Mouse (Mus musculus) fat pad, adult 2 months (tissue): ENCODE data around the gene Ccnd3.
A peak's percentile ranks its signal among the peaks of the same experiment; 100 is the strongest.

Experiments used
- DNase-seq: peaks from one replicate; pipeline ENCODE4 v3.0.0-alpha.2; 2011; ENCODE audit warnings: low read depth, low spot score; ENCODE audit errors: extremely low read depth

Gene Ccnd3

DNA sequence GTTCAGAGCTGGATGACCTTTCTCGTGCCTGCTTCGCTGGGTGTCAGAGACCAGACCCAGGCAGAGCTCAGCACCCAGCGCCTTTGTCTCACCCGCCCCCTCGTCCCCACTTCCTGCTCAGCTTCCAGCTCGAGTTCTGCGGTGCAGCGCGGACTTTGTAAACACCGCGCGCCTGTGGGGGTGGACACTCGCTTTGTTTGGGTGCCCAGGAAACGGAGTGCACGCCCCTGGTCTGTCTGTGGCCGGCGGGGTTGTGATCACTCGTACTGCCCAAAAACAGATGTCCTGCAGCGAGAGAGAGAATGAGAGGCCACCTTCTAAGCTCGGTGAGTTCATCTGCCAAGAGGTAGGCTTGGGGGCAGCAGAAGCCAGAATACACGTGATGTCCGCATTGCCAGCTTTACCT lies at the start of gene Ccnd3:
Gene Ccnd3, plus strand, starts transcription at position 111 of the 406 bp plus-strand sequence.
- DNase-seq, result no peak

GRCm38 (mm10) chr17:47458310-47458709 lies 46.5 kb upstream of the Ccnd3 start:
- no peak for DNase-seq

GRCm38 (mm10) chr17:47458936-47459335 lies 45.9 kb upstream of the Ccnd3 start:
- DNase-seq, result no peak

DNA sequence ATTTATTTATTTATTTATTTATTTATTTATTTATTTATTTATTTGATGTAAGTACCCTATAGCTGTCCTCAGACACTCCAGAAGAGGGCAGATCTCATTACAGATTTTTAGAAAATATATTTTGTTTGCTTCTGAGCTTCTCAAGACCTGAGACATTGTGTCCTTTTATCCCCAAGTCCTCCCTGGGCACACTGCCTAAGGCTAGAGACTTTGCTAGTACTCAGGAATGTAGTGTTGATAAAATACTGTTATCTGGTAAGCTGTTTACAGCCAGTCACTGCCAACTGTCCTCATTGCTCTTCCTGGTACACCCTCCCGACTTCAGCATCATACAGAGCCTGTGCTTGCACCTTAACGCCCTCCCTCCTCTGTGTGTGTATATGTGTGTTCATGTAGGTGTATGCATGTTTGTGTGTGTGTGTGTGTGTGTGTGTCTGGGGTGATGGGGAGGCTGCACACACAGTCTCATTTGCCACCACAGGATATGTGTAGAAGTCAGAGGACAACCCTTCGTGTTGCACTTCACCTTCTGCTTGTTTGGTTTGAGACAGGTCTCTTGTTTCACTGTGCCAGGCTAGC lies 45.4 kb upstream of the Ccnd3 start:
- no peak for DNase-seq

GRCm38 (mm10) chr17:47461688-47462087 lies 43.2 kb upstream of the Ccnd3 start:
- no peak for DNase-seq

DNA sequence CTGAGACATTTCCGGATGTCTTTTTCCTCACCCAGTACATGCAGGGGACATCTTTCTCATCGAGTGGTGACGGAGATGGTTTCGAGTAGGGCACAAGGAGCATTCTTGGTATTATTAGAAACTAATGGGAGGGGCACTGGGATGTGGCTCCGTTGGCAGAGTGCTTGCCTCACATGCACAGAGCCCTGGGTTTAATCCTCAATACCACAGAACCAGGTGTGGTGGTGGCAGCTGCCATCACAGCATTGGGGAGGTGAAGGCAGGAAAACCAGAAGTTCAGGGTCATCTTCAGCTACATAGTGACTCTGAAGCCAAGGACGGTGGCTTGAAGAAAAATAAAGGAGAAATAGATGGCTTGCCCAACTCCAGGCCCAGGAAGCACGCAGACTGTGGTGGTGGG lies 42.6 kb upstream of the Ccnd3 start:
- DNase-seq, result no peak

GRCm38 (mm10) chr17:47462728-47463388 lies 42.0 kb upstream of the Ccnd3 start:
- DNase-seq, result no peak

- DNase-seq, result no peak
Measured at GRCm38 (mm10) chr17:47464248-47464965, 40.4 kb upstream of the Ccnd3 start.

DNA sequence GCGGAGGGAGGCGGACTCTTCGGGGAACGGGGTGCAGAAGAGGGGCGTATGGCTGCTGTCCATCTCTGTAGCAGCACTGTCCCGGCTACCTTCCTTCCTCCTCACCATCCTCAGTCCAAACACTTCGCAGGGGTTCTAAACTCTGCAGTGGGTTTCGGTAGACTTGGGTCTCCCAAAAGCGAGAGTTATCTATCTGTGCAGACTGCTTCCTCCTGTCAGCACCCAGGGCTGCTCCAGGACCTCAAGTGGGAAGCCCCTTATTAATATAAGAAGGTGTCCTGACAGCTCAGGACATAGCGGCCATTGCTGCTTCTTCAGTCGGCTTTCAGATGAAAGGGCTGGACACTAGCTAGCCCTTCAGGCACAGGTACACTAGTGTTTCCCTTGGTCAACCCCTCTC lies 39.8 kb upstream of the Ccnd3 start:
- no peak for DNase-seq

DNA sequence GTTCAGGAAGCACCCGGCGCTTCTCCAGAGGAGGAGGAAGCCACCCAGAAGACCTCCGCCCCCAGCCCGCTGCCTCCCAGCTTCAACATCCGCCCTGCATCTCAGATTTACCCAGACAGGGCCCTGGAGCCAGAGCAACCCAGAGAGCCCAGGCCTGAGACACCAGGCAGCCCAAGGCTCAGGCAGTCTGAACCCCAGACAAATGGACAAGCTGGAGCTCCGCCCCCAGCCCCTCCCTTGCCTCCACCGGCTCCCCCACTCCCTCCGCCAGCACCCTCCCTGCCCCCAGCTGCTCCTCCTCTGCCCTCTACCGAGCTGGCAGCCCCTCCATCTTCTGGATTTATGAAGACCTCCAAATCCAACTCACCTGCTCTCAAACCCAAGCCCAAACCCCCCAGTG lies 38.6 kb upstream of the Ccnd3 start:
- no peak for DNase-seq

- no peak for DNase-seq
Measured at GRCm38 (mm10) chr17:47467659-47468058, 37.2 kb upstream of the Ccnd3 start.

DNA sequence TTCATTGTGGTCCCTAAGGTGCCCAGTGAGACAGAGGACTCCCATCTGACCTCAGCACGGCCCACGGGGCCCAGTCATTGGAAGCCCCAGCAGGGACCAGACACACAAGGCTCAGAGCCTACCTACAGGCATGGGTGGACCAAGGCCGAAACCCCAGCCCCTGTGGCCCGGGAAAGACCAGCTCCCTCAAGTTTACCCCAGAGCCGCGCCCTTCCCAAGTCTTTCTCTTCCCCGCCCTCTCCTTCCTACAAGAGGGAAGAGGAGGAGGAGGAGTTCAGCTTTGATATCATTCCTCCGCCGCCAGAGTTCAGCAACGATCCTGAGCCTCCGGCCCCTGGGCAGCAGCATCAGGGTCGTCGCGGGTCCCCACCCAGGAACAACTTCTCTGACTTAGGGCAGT lies 36.8 kb upstream of the Ccnd3 start:
- no peak for DNase-seq

GRCm38 (mm10) chr17:47468466-47468865 lies 36.4 kb upstream of the Ccnd3 start:
- DNase-seq, result no peak

DNA sequence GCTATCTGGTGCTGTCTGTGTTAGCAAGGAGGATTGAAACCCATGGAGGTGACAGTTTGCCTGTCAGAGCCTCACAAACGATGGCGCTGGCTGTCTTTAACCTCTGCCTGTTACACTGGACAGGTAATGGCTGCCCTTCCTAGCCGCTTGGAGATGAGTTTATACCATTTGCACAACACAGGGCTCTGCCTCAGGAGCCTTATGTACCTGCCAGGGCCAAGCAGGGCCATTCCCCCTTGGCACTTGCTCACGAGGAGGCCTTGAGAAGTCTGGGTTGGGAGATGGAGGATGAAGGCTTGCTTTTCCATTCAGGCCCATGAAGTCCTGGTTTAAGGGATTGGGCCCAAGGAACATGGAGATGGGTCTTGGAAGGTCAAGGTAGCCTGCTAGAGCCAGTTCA lies 35.2 kb upstream of the Ccnd3 start:
- DNase-seq, result no peak

GRCm38 (mm10) chr17:47470121-47470520 lies 34.7 kb upstream of the Ccnd3 start:
- DNase-seq, result no peak

- DNase-seq, result no peak
Measured at GRCm38 (mm10) chr17:47470686-47471085, 34.2 kb upstream of the Ccnd3 start.

DNA sequence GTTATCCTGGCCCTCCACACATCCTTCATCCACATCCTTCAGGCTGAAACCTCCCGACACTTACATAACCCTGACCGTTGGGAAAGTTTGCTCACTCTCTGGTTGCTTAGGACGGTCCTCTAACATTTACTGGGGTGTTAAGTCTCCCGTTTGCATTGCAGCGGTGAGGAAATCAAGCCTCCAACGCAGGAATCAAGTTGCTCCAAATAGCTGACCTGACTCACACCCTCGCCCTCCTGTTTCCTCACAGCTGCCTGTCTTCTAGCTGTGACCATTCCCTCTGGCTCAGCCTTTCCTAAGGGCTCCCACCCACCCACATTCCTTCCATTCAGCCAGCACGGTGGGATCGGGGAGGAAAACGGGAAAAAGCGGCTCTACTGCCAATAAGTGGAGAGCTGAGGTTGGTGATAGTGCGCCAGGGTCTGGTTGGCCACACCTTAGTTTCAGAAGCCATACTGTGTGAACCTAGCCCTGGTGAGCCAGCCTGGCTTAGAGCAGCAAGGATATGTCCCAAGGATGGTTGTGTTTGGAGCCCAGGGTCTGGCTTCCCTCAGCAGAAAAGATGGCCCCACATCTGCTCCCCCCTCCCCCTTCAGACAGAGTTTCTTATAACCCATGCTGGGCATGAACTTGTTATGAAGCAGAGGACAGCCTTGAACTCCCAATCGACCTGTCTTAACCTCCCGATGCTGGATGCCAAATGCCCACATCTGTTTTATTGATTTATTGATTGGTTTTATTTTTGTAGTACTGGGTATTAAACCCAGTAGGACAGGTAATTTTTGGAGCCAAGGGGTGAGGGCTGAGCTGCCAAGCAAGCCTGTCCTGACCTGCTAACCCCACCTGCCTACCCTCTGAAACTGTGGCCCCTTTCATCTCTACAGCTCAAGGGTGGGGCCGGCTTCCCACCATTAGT lies 32.2 kb upstream of the Ccnd3 start:
- peak; percentile 88 for DNase-seq

- DNase-seq, result no peak
Measured at GRCm38 (mm10) chr17:47473434-47473974, 31.3 kb upstream of the Ccnd3 start.

DNA sequence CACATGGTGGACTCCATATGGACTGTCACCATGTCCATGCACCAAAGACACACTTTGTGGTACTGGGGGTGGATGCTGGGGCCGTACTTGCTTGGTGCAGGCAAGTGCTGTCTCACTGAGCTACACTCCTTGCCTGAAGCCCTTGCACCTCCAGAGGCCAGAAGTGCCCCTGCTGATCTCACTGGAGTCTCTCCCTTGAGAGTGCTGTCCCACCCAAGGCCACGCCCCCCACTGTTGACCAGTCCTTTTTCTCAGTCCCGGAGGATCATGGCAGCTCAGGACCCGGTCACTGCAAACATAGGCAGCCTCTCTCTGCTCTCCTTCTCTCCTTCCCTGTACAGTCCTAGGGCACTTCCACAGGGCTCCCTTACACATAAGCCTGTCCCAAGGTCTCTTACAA lies 30.6 kb upstream of the Ccnd3 start:
- no peak for DNase-seq

- DNase-seq, result no peak
Measured at GRCm38 (mm10) chr17:47475181-47475580, 29.7 kb upstream of the Ccnd3 start.

DNA sequence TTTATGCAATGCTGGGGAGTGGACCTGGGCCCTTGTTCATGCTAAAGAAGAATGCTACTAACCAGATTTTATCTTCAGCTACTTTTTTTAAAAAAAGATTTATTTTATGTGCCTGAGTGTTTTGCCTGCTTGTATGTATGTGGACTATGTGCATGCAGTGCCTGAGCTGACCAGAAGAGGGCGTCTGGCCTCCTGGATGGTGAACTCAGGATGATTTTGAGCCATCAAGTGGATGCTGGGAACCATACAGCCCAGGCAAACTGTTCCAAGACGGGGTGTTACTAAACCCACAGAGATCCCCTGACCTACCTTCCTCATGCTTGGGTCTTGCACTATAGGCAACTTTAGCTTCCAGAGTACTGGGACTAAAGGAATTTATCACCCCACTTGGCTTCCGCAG lies 29.1 kb upstream of the Ccnd3 start:
- DNase-seq, result no peak
